Mouse (Mus musculus) erythroblast, adult 5-6 weeks (primary cell): ENCODE measurements at regions not wholly inside any gene's neighbourhood (a gene's known extent, or its start where the extent isn't known, plus 50 kb on each side); places are given as distances from the start of the nearest gene placed in this dataset.
A peak's percentile ranks its signal among the peaks of the same experiment; 100 is the strongest.

Experiments
- ATAC-seq: replicated peaks from 2 replicates; pipeline ENCODE4 v1.8.0; 2016; ENCODE audit warnings: moderate number of reproducible peaks, mild to moderate bottlenecking, moderate TSS enrichment, inconsistent platforms; ENCODE audit not compliant: poor library complexity, low FRiP score, severe bottlenecking

GRCm38 (mm10) chr9:100404426-100404825 lies 82.2 kb downstream of the Il20rb start:
- ATAC-seq = no peak

- ATAC-seq = no peak; the same call in 1 of the 2 replicates
Observed at GRCm38 (mm10) chr9:100400366-100400765, 86.2 kb downstream of the Il20rb start.

GRCm38 (mm10) chr9:100396340-100396910 lies 90.2 kb downstream of the Il20rb start:
- ATAC-seq = no peak

- ATAC-seq = peak; percentile 65; the same call in 1 of the 2 replicates
Observed at GRCm38 (mm10) chr9:100395711-100396110, 90.9 kb downstream of the Il20rb start.

- no peak for ATAC-seq
Observed at GRCm38 (mm10) chr9:100394632-100395031, 92.0 kb downstream of the Il20rb start.

- no peak for ATAC-seq
Observed at GRCm38 (mm10) chr9:100394166-100394565, 92.4 kb downstream of the Il20rb start.

- no peak for ATAC-seq
Observed at GRCm38 (mm10) chr9:100392262-100392661, 94.3 kb downstream of the Il20rb start.

- no peak for ATAC-seq
Observed at GRCm38 (mm10) chr9:100391566-100392213, 94.9 kb downstream of the Il20rb start.

- no peak for ATAC-seq
Observed at GRCm38 (mm10) chr9:100388393-100388792, 98.2 kb downstream of the Il20rb start.

- no peak for ATAC-seq
Observed at GRCm38 (mm10) chr9:100387171-100387685, 99.4 kb downstream of the Il20rb start.

- peak; percentile 67 for ATAC-seq
Observed at GRCm38 (mm10) chr9:100382492-100382891, 104.1 kb downstream of the Il20rb start.

GRCm38 (mm10) chr9:100369921-100370320 lies 116.7 kb downstream of the Il20rb start:
- no peak for ATAC-seq

GRCm38 (mm10) chr9:100366816-100367215 lies 119.8 kb downstream of the Il20rb start:
- no peak for ATAC-seq

GRCm38 (mm10) chr9:100359934-100360716 lies 126.5 kb downstream of the Il20rb start:
- no peak for ATAC-seq

GRCm38 (mm10) chr9:100357553-100357952 lies 129.0 kb downstream of the Il20rb start:
- ATAC-seq = no peak

GRCm38 (mm10) chr9:100340796-100341195 lies 145.8 kb downstream of the Il20rb start:
- no peak for ATAC-seq

- ATAC-seq = no peak
Observed at GRCm38 (mm10) chr9:100307765-100308164, 178.8 kb downstream of the Il20rb start.

- no peak for ATAC-seq
Observed at GRCm38 (mm10) chr9:100307364-100307763, 179.2 kb downstream of the Il20rb start.

- ATAC-seq = no peak
Observed at GRCm38 (mm10) chr9:100303762-100304161, 182.8 kb downstream of the Il20rb start.

GRCm38 (mm10) chr9:100301613-100302012 lies 185.0 kb downstream of the Il20rb start:
- no peak for ATAC-seq

GRCm38 (mm10) chr9:100277361-100277760 lies 209.2 kb downstream of the Il20rb start:
- ATAC-seq = no peak
